Mouse (Mus musculus) adrenal gland, adult 8-10 months (tissue): ENCODE results near the gene Prpf39. TPM values are rescaled to one million over a fixed set of nuclear protein-coding genes. Genes with fewer than 3 reads are reported as not detected.

Experiments used
- total RNA-seq, 4 experiments: library from RNA; stranded (reverse); gene quantifications; 2 replicates each; pipeline ENCODE4 v1.2.4; 2022

Prpf39 gene
- total RNA-seq, 4 experiments from 2014 or later = 23.6 to 70.7 (median 44.5) TPM

Other genes starting within 250 kb of the Prpf39 start
- gene Gm527, start 118.4 kb upstream of the Prpf39 start, total RNA-seq = 1 to 10 TPM; 4.1 to 7.5 (median 5.7) TPM
- 10 to 100 TPM; 15.0 to 16.0 (median 15.6) TPM for gene Klhl28, start 70.8 kb upstream of the Prpf39 start, total RNA-seq
- 10 to 100 TPM; 39.3 to 46.5 (median 39.7) TPM for gene Togaram1, start 70.5 kb upstream of the Prpf39 start, total RNA-seq
- 100 to 1,000 TPM in 3 of 4 experiments, 10 to 100 TPM in 1; 100.0 to 144 (median 129) TPM for gene Fkbp3, start 37.7 kb downstream of the Prpf39 start, total RNA-seq
- 10 to 100 TPM; 11.2 to 13.3 (median 11.9) TPM for gene Fancm, start 39.3 kb downstream of the Prpf39 start, total RNA-seq
- gene Mis18bp1, start 136.3 kb downstream of the Prpf39 start, total RNA-seq = 1 to 10 TPM in 1 of 4 experiments, under 1 TPM in 3; 0.51 to 1.0 (median 0.79) TPM
- under 1 TPM in 2 of 4 experiments, not detected in 2; 0.15 to 0.17 TPM for gene Wdr20rt, start 189.2 kb downstream of the Prpf39 start, total RNA-seq